Mouse (Mus musculus) intestine, postnatal 0 days (tissue): Measurements from ENCODE around the gene Ninj1. TPM values are rescaled to one million over a fixed set of nuclear protein-coding genes. Genes with fewer than 3 reads are reported as not detected.
A peak's percentile ranks its signal among the peaks of the same experiment; 100 is the strongest.

Experiments
- ATAC-seq: fragments of 200-750 bp; cut with Nextera tagmentation; 2 replicates; pipeline ENCODE4 v1.8.0; 2017; ENCODE audit warnings: mild to moderate bottlenecking, moderate TSS enrichment, moderate library complexity
- H3K27ac ChIP-seq: fragments of 300-500 bp; sonication (generic); 2 replicates; pipeline ENCODE4 v1.5.1; 2014; ENCODE audit warnings: mild to moderate bottlenecking, low read depth, low read length, moderate library complexity
- H3K27me3 ChIP-seq: fragments of 300-500 bp; sonication (generic); replicated peaks from 2 replicates; pipeline ENCODE4 v1.6.1; 2014; ENCODE audit warnings: low read length, mixed read lengths; ENCODE audit not compliant: control insufficient read depth, insufficient read depth
- H3K36me3 ChIP-seq: fragments of 300-500 bp; sonication (generic); 2 replicates; pipeline ENCODE4 v1.6.1; 2014; ENCODE audit warnings: mild to moderate bottlenecking, moderate library complexity; ENCODE audit not compliant: control insufficient read depth, insufficient read depth
- H3K4me1 ChIP-seq: fragments of 300-500 bp; sonication (generic); replicated peaks from 2 replicates; pipeline ENCODE4 v1.6.1; 2014; ENCODE audit warnings: antibody characterized with exemption, low read length, mixed read lengths; ENCODE audit not compliant: control insufficient read depth, insufficient read depth
- H3K4me2 ChIP-seq: fragments of 300-500 bp; sonication (generic); replicated peaks from 2 replicates; pipeline ENCODE4 v1.6.1; 2014; ENCODE audit warnings: low read depth, mild to moderate bottlenecking, moderate library complexity
- H3K4me3 ChIP-seq: fragments of 300-500 bp; sonication (generic); 2 replicates; pipeline ENCODE4 v1.5.1; 2014; ENCODE audit warnings: low read depth, low read length
- H3K9ac ChIP-seq: fragments of 300-500 bp; sonication (generic); 2 replicates; pipeline ENCODE4 v1.6.1; 2014; ENCODE audit warnings: mild to moderate bottlenecking, low read depth, low read length
- H3K9me3 ChIP-seq: fragments of 300-500 bp; sonication (generic); 2 replicates; pipeline ENCODE4 v1.6.1; 2016; ENCODE audit warnings: mixed run types; ENCODE audit not compliant: control insufficient read depth
- CTCF ChIP-seq: sonication (generic); IDR thresholded peaks from 2 replicates; pipeline ENCODE4 v1.5.1; 2016; ENCODE audit warnings: low read depth, mild to moderate bottlenecking, control low read depth, antibody characterized with exemption, moderate library complexity
- WGBS: fragments of 180-500 bp; shearing (Covaris S2); extraction: QIAGEN DNeasy Blood & Tissue Kit; methylation state at CpG from one replicate; pipeline ENCODE4 v1.1.7; 2014; 5-methylcytosine and 5-hydroxymethylcytosine counted together
- polyA plus RNA-seq: library from polyadenylated mRNA; unstranded; fragments of >200 nt; fragmentation: Nextera tagmentation; extraction: Ambion mirVana; gene quantifications from 2 replicates; pipeline ENCODE4 v1.2.1, GENCODE M21; 2015

The Ninj1 gene
- polyA plus RNA-seq, 1 experiment from 2014 or later: 108 TPM

- no peaks in the 10 kb centered on the region for H3K36me3 ChIP-seq
- no peak overlapping the region for H3K9ac ChIP-seq
- no peak overlapping the region for H3K4me2 ChIP-seq
- no peak overlapping the region for H3K27ac ChIP-seq
- H3K9me3 ChIP-seq: no peaks in the 10 kb centered on the region
- H3K4me1 ChIP-seq: no peaks in the 10 kb centered on the region
- 83% methylated on average over 10 of the region's 10 CpGs for WGBS
- TF ChIP-seq CTCF: no peak
- no peak for ATAC-seq
- H3K27me3 ChIP-seq: no peaks in the 10 kb centered on the region
- no peak overlapping the region for H3K4me3 ChIP-seq
Measured at GRCm38 (mm10) chr13:49175509-49175908, 11.8 kb upstream of the Ninj1 start.

DNA sequence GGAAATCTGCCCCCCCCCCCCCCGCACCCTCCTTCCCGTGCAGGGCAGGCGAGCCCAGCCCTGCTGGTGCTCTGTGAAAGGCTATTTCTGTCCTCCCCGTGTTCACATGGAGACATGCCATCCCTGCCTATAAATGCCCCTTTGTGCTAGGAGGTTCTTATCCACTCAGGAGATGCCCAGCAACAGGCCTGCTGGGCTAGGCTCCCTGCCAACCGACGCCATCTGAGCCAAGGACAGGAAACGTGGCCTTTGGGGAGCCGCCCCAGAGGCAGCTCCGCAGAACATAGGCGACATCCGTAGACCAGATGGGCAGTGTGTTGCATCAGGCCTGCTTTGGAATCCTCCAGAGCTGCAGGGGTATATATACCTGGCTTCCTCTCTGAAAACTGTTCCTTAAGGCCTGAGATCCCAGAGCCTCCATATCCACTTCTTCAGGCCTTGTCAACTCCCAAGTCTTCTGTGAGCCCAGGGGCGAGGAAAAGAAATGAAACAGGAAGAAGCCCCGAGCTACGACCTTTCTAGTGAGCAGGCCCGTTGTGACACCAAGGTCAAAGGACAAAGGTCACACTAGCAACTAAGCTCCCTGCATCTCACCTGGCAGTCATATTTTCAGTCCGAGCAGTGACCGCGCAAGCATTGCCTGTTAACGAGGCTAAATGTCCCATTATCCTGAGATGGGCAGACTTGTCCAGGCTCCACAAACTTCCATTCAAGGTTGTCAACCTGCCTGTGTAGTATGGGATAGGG, 8.3 kb upstream of the Ninj1 start:
- no peak for TF ChIP-seq CTCF
- H3K27ac ChIP-seq: no peak overlapping the region
- H3K36me3 ChIP-seq: no peaks in the 10 kb centered on the region
- H3K4me3 ChIP-seq: no peak overlapping the region
- H3K9me3 ChIP-seq: no peaks in the 10 kb centered on the region
- H3K4me2 ChIP-seq: no peak overlapping the region
- H3K9ac ChIP-seq: no peak overlapping the region
- no peaks in the 10 kb centered on the region for H3K27me3 ChIP-seq
- H3K4me1 ChIP-seq: no peaks in the 10 kb centered on the region
- WGBS: 64% methylated on average over 19 of the region's 19 CpGs
- ATAC-seq: peak; percentile 28; the same call in 1 of the 2 replicates

GRCm38 (mm10) chr13:49180274-49180673, 7.0 kb upstream of the Ninj1 start:
- no peak overlapping the region for H3K4me3 ChIP-seq
- no peak overlapping the region for H3K4me2 ChIP-seq
- H3K27ac ChIP-seq: no peak overlapping the region
- H3K36me3 ChIP-seq: no peaks in the 10 kb centered on the region
- no peak for TF ChIP-seq CTCF
- no peaks in the 10 kb centered on the region for H3K9me3 ChIP-seq
- H3K4me1 ChIP-seq: no peaks in the 10 kb centered on the region
- ATAC-seq: no peak
- 88% methylated on average over 5 of the region's 5 CpGs for WGBS
- no peak overlapping the region for H3K9ac ChIP-seq
- H3K27me3 ChIP-seq: no peaks in the 10 kb centered on the region

DNA sequence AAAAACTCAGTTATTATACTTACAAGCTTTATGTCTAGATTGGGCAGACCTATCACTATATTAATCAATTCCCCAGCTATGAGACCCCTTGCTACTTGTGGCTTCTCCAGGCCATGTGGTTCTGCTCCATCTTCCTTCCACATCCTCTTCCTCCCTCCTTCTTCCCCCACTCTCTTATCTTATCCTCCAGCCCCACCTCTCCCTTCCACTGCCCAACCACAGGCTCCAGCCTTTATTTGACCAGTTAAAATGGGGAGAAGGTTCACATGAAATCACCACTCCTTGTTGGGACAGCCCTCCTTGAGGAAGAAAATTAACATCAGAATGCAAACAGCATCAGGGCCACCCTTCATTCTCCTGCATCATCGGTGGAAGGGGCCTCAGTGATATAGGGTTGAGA, 6.6 kb upstream of the Ninj1 start:
- no peak overlapping the region for H3K4me2 ChIP-seq
- WGBS: 41% methylated on average over 1 of the region's 1 CpGs
- TF ChIP-seq CTCF: no peak
- no peaks in the 10 kb centered on the region for H3K4me1 ChIP-seq
- no peaks in the 10 kb centered on the region for H3K36me3 ChIP-seq
- no peak overlapping the region for H3K4me3 ChIP-seq
- H3K9me3 ChIP-seq: no peaks in the 10 kb centered on the region
- no peaks in the 10 kb centered on the region for H3K27me3 ChIP-seq
- no peak overlapping the region for H3K9ac ChIP-seq
- no peak for ATAC-seq
- H3K27ac ChIP-seq: no peak overlapping the region

DNA sequence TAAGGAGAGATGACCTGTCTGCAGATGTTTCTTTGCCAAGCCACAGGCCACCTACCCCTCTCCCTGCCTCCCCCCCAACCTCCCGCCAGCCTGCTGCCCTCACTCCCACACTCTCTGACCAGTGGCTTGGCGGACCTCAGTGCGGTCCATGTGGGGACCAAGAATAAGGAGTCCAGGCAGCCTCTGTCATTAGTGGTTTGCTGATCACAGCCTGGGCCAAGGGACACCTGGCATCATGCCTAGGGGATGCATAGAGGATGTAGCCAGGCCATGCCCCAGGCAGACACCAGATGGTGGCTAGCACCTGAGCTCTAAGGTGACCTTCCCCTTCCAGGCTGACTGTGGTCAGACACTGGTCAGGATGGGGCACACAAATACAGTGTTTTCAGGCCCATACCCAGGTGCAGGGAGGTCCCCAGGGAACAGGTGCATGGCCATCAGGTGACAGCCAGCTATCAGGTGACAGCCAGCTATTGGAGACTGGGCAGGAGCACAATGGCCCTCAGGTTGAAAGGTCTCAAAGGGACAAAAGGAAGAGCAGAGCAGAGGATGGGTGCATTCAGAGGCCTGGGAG, 5.8 kb upstream of the Ninj1 start:
- no peak for TF ChIP-seq CTCF

DNA sequence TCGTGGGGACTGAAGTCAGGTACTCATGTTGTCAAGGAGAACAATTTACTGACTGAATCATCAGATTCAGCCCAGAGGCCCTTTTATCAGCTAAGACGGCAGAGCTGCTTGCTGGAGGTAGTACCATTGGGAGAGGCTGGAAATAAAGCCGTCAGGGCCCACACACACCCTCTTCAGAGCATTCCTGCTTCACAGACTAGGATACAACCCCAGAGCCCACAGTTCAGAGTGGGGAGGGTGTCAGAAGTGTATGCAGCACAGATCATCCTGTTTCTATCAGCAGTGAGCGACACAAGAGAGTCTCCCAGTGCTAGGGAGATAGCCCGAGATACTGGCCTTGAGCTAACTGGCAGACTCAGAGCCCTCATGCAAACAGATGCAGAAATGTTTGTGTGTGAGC, 4.1 kb upstream of the Ninj1 start:
- Histone ChIP-seq H3K27me3 (no peaks in the 10 kb centered on the region), H3K9ac (no peak overlapping the region), H3K4me1 (no peaks in the 10 kb centered on the region; the same call in 1 of the 2 replicates), H3K9me3 (no peaks in the 10 kb centered on the region), H3K4me3 (no peak overlapping the region), H3K4me2 (no peak overlapping the region), H3K27ac (no peak overlapping the region), H3K36me3 (no peaks in the 10 kb centered on the region)
- ATAC-seq: no peak
- 38% methylated on average over 5 of the region's 5 CpGs for WGBS
- no peak for TF ChIP-seq CTCF

More for the DNA sequence above, 5.8 kb upstream of the Ninj1 start:
- no peak for ATAC-seq
- H3K9ac ChIP-seq: no peak overlapping the region
- no peaks in the 10 kb centered on the region for H3K36me3 ChIP-seq
- 96% methylated on average over 3 of the region's 3 CpGs for WGBS
- H3K4me1 ChIP-seq: no peaks in the 10 kb centered on the region
- H3K9me3 ChIP-seq: no peaks in the 10 kb centered on the region
- H3K27me3 ChIP-seq: no peaks in the 10 kb centered on the region
- no peak overlapping the region for H3K4me3 ChIP-seq
- H3K4me2 ChIP-seq: no peak overlapping the region
- H3K27ac ChIP-seq: no peak overlapping the region
